Mouse (Mus musculus): ENCODE data around the gene Slc29a3. TPM values are rescaled to one million over a fixed set of nuclear protein-coding genes. Genes with fewer than 3 reads are reported as not detected.
A peak's percentile ranks its signal among the peaks of the same experiment; 100 is the strongest.

Gene Slc29a3
- polyA plus RNA-seq, 1 experiment from 2014 or later, result 8.0 TPM

DNA sequence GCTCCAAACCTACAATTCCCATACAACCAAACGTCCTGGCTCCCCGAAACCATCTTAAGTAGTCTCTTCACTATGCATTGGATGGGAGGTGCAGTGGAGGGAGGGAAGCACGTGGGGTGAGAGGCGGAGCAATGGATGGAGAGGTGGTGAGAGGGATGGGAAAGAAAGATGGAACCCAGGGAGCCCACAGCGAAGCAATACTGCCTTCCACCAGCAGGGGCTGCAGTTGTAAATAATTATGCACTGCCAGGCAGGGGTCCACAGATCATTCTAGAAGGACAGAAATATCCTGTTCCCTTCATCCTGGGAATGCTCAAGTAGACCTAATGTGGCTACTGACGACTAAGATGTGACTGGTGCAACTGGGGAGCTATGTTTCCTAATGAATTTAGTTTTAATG is 22.9 kb upstream of the Slc29a3 start:
- Histone ChIP-seq H3K4me2 (ENCODE audit: low read depth, low read length, severe bottlenecking) (no peak overlapping the region), H3K27ac (ENCODE audit: low read depth, low read length) (no peak overlapping the region), H3K4me3 (ENCODE audit: low read depth, low read length) (no peak overlapping the region), H3K4me1 (replicated peaks; ENCODE audit: control insufficient read depth, insufficient read depth, low read length) (peaks cover 2% of the 10 kb centered on the region; the same call in 1 of the 2 replicates), H3K9ac (ENCODE audit: low read length) (no peak overlapping the region), H3K27me3 (ENCODE audit: control insufficient read depth, insufficient read depth, low read length) (no peaks in the 10 kb centered on the region), H3K36me3 (ENCODE audit: control insufficient read depth, insufficient read depth, low read length) (no peaks in the 10 kb centered on the region; the same call in 1 of the 2 replicates), H3K9me3 (ENCODE audit: control insufficient read depth, low read length) (no peaks in the 10 kb centered on the region)
- DNase-seq (ENCODE audit: low spot score), result no peak
- WGBS, result 78% methylated on average over 6 of the region's 6 CpGs
- ATAC-seq (replicated peaks; ENCODE audit: low FRiP score), result no peak

- no peak overlapping the region for H3K9ac ChIP-seq (ENCODE audit: low read length)
- H3K4me1 ChIP-seq (replicated peaks; ENCODE audit: control insufficient read depth, insufficient read depth, low read length), result no peaks in the 10 kb centered on the region
- WGBS, result 93% methylated on average over 13 of the region's 13 CpGs
- H3K36me3 ChIP-seq (ENCODE audit: control insufficient read depth, insufficient read depth, low read length), result no peaks in the 10 kb centered on the region; the same call in 1 of the 2 replicates
- ATAC-seq (replicated peaks; ENCODE audit: low FRiP score) (no peak), DNase-seq (ENCODE audit: low spot score) (no peak)
- no peak overlapping the region for H3K27ac ChIP-seq (ENCODE audit: low read depth, low read length)
- no peaks in the 10 kb centered on the region for H3K27me3 ChIP-seq (ENCODE audit: control insufficient read depth, insufficient read depth, low read length)
- no peak overlapping the region for H3K4me2 ChIP-seq (ENCODE audit: low read depth, low read length, severe bottlenecking)
- no peaks in the 10 kb centered on the region for H3K9me3 ChIP-seq (ENCODE audit: control insufficient read depth, low read length)
- no peak overlapping the region for H3K4me3 ChIP-seq (ENCODE audit: low read depth, low read length)
Observed at GRCm38 (mm10) chr10:60774616-60775015, 22.0 kb upstream of the Slc29a3 start.

DNA sequence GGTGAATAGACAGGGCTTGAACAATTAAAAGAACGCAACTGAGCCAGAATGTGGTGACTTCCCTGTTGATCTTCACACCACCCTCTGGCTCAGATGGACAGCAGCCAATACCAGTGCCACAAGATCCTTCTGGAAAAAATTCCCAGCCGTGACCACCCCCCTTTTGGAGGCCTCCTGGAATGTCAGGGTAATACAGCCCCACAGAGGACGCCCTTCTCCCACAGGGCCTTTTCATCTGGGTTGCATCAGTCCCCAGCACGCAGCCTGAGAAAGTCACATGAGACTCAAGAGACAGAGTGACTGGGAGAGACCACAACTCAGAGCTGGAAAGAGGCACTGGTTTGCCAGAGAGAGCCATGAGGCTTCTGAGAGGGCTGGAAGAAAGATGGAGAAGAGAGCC is 18.3 kb upstream of the Slc29a3 start:
- no peak for ATAC-seq (replicated peaks; ENCODE audit: low FRiP score)
- Histone ChIP-seq H3K27ac (ENCODE audit: low read depth, low read length) (no peak overlapping the region), H3K4me1 (replicated peaks; ENCODE audit: control insufficient read depth, insufficient read depth, low read length) (no peaks in the 10 kb centered on the region), H3K9ac (ENCODE audit: low read length) (no peak overlapping the region), H3K4me3 (ENCODE audit: low read depth, low read length) (no peak overlapping the region), H3K36me3 (ENCODE audit: control insufficient read depth, insufficient read depth, low read length) (no peaks in the 10 kb centered on the region; the same call in 1 of the 2 replicates), H3K27me3 (ENCODE audit: control insufficient read depth, insufficient read depth, low read length) (no peaks in the 10 kb centered on the region), H3K4me2 (ENCODE audit: low read depth, low read length, severe bottlenecking) (no peak overlapping the region), H3K9me3 (ENCODE audit: control insufficient read depth, low read length) (no peaks in the 10 kb centered on the region)
- no peak for DNase-seq (ENCODE audit: low spot score)
- WGBS, result 76% methylated on average over 4 of the region's 4 CpGs

- no peak for ATAC-seq (replicated peaks; ENCODE audit: low FRiP score)
- Histone ChIP-seq H3K9me3 (ENCODE audit: control insufficient read depth, low read length) (no peaks in the 10 kb centered on the region), H3K9ac (ENCODE audit: low read length) (no peak overlapping the region), H3K4me3 (ENCODE audit: low read depth, low read length) (no peak overlapping the region), H3K4me2 (ENCODE audit: low read depth, low read length, severe bottlenecking) (no peak overlapping the region), H3K4me1 (replicated peaks; ENCODE audit: control insufficient read depth, insufficient read depth, low read length) (no peaks in the 10 kb centered on the region), H3K27ac (ENCODE audit: low read depth, low read length) (no peak overlapping the region), H3K36me3 (ENCODE audit: control insufficient read depth, insufficient read depth, low read length) (no peaks in the 10 kb centered on the region; the same call in 1 of the 2 replicates), H3K27me3 (ENCODE audit: control insufficient read depth, insufficient read depth, low read length) (no peaks in the 10 kb centered on the region)
- no peak for DNase-seq (ENCODE audit: low spot score)
- 89% methylated on average over 7 of the region's 7 CpGs for WGBS
Observed at GRCm38 (mm10) chr10:60768614-60769013, 16.0 kb upstream of the Slc29a3 start.

- no peaks in the 10 kb centered on the region for H3K9me3 ChIP-seq (ENCODE audit: control insufficient read depth, low read length)
- no peaks in the 10 kb centered on the region for H3K4me1 ChIP-seq (replicated peaks; ENCODE audit: control insufficient read depth, insufficient read depth, low read length)
- H3K9ac ChIP-seq (ENCODE audit: low read length), result no peak overlapping the region
- H3K4me2 ChIP-seq (ENCODE audit: low read depth, low read length, severe bottlenecking), result no peak overlapping the region
- H3K36me3 ChIP-seq (ENCODE audit: control insufficient read depth, insufficient read depth, low read length), result no peaks in the 10 kb centered on the region
- no peaks in the 10 kb centered on the region for H3K27me3 ChIP-seq (ENCODE audit: control insufficient read depth, insufficient read depth, low read length)
- H3K4me3 ChIP-seq (ENCODE audit: low read depth, low read length), result no peak overlapping the region
- ATAC-seq (replicated peaks; ENCODE audit: low FRiP score) (no peak), DNase-seq (ENCODE audit: low spot score) (no peak)
- no peak overlapping the region for H3K27ac ChIP-seq (ENCODE audit: low read depth, low read length)
- 91% methylated on average over 7 of the region's 7 CpGs for WGBS
Observed at GRCm38 (mm10) chr10:60767400-60767799, 14.8 kb upstream of the Slc29a3 start.

DNA sequence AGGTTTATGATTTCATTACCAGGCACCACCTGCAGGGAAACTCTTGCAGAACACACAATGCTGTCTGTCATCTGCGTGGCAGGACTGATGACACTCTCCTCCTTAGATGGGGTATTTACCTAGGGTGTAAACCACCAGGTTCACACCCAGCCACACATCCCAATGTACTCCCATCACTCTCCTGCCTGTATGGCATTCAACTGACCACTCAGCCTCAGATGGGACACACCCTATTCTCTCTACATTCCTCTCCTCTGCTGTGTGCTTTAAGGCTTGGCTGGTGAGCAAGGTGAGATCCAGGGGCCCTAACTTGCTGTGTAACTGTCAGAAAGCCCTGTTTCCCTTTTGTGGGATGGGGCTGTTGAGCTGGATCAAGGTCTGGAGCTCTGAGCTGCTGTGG is 9.5 kb upstream of the Slc29a3 start:
- no peak overlapping the region for H3K9ac ChIP-seq (ENCODE audit: low read length)
- ATAC-seq (replicated peaks; ENCODE audit: low FRiP score) (no peak), DNase-seq (ENCODE audit: low spot score) (no peak)
- no peaks in the 10 kb centered on the region for H3K9me3 ChIP-seq (ENCODE audit: control insufficient read depth, low read length)
- no peaks in the 10 kb centered on the region for H3K36me3 ChIP-seq (ENCODE audit: control insufficient read depth, insufficient read depth, low read length)
- WGBS, result 87% methylated on average over 1 of the region's 1 CpGs
- H3K4me3 ChIP-seq (ENCODE audit: low read depth, low read length), result no peak overlapping the region
- no peaks in the 10 kb centered on the region for H3K27me3 ChIP-seq (ENCODE audit: control insufficient read depth, insufficient read depth, low read length)
- H3K4me2 ChIP-seq (ENCODE audit: low read depth, low read length, severe bottlenecking), result no peak overlapping the region
- H3K27ac ChIP-seq (ENCODE audit: low read depth, low read length), result no peak overlapping the region
- H3K4me1 ChIP-seq (replicated peaks; ENCODE audit: control insufficient read depth, insufficient read depth, low read length), result no peaks in the 10 kb centered on the region

GRCm38 (mm10) chr10:60760377-60760776 is 7.8 kb upstream of the Slc29a3 start:
- no peak overlapping the region for H3K4me2 ChIP-seq (ENCODE audit: low read depth, low read length, severe bottlenecking)
- H3K27me3 ChIP-seq (ENCODE audit: control insufficient read depth, insufficient read depth, low read length), result no peaks in the 10 kb centered on the region
- peak; percentile 72 for ATAC-seq (replicated peaks; ENCODE audit: low FRiP score)
- 5% methylated on average over 14 of the region's 14 CpGs for WGBS
- peak; percentile 95 for DNase-seq (ENCODE audit: low spot score)
- no peak overlapping the region for H3K4me3 ChIP-seq (ENCODE audit: low read depth, low read length)
- H3K4me1 ChIP-seq (replicated peaks; ENCODE audit: control insufficient read depth, insufficient read depth, low read length), result no peaks in the 10 kb centered on the region
- H3K9ac ChIP-seq (ENCODE audit: low read length), result no peak overlapping the region
- H3K9me3 ChIP-seq (ENCODE audit: control insufficient read depth, low read length), result no peaks in the 10 kb centered on the region
- H3K36me3 ChIP-seq (ENCODE audit: control insufficient read depth, insufficient read depth, low read length), result no peaks in the 10 kb centered on the region
- no peak overlapping the region for H3K27ac ChIP-seq (ENCODE audit: low read depth, low read length)

GRCm38 (mm10) chr10:60756992-60757391 is 4.4 kb upstream of the Slc29a3 start:
- Histone ChIP-seq H3K27me3 (ENCODE audit: control insufficient read depth, insufficient read depth, low read length) (no peaks in the 10 kb centered on the region), H3K9me3 (ENCODE audit: control insufficient read depth, low read length) (no peaks in the 10 kb centered on the region), H3K4me3 (ENCODE audit: low read depth, low read length) (no peak overlapping the region), H3K9ac (ENCODE audit: low read length) (no peak overlapping the region), H3K27ac (ENCODE audit: low read depth, low read length) (no peak overlapping the region), H3K4me1 (replicated peaks; ENCODE audit: control insufficient read depth, insufficient read depth, low read length) (peaks cover 2% of the 10 kb centered on the region; the same call in 1 of the 2 replicates), H3K4me2 (ENCODE audit: low read depth, low read length, severe bottlenecking) (no peak overlapping the region), H3K36me3 (ENCODE audit: control insufficient read depth, insufficient read depth, low read length) (no peaks in the 10 kb centered on the region)
- DNase-seq (ENCODE audit: low spot score) (peak; percentile 79), ATAC-seq (replicated peaks; ENCODE audit: low FRiP score) (no peak)
- 9% methylated on average over 7 of the region's 7 CpGs for WGBS

DNA sequence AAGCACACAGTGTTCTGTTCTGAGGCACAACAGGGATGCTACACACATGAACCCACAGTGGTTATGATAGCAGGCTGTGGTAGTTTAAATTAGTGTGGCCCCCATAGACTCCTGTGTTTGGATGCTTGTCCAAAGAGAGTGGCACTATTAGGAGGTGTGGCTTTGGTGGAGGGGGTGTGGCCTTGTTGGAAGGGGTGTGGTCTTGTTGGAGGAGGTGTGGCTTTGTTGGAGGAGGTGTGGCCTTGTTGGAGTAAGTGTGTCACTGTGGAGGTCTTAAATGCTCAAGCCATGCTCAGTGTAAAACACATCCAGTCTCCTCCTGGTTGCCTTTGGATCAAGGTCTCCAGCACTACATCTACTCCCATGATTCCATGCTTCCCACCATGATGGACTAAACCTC is 3.6 kb upstream of the Slc29a3 start:
- peaks cover 3% of the 10 kb centered on the region; the same call in 1 of the 2 replicates for H3K4me1 ChIP-seq (replicated peaks; ENCODE audit: control insufficient read depth, insufficient read depth, low read length)
- H3K4me2 ChIP-seq (ENCODE audit: low read depth, low read length, severe bottlenecking), result no peak overlapping the region
- H3K9me3 ChIP-seq (ENCODE audit: control insufficient read depth, low read length), result no peaks in the 10 kb centered on the region
- DNase-seq (ENCODE audit: low spot score), result no peak
- H3K4me3 ChIP-seq (ENCODE audit: low read depth, low read length), result no peak overlapping the region
- no peaks in the 10 kb centered on the region for H3K36me3 ChIP-seq (ENCODE audit: control insufficient read depth, insufficient read depth, low read length)
- H3K27me3 ChIP-seq (ENCODE audit: control insufficient read depth, insufficient read depth, low read length), result no peaks in the 10 kb centered on the region
- ATAC-seq (replicated peaks; ENCODE audit: low FRiP score), result no peak
- no peak overlapping the region for H3K9ac ChIP-seq (ENCODE audit: low read length)
- no peak overlapping the region for H3K27ac ChIP-seq (ENCODE audit: low read depth, low read length)

Measured in forebrain, embryonic 11.5 days (tissue).